Mouse (Mus musculus): ENCODE results near the gene Nt5e.

The Nt5e gene

GRCm38 (mm10) chr9:88344424-88344823, 17.4 kb downstream of the Nt5e start:
- DNase-seq (ENCODE audit: low read depth, low spot score) = no peak

GRCm38 (mm10) chr9:88346857-88347256, 19.9 kb downstream of the Nt5e start:
- DNase-seq (ENCODE audit: low read depth, low spot score) = no peak

- no peak for DNase-seq (ENCODE audit: low read depth, low spot score)
Measured at GRCm38 (mm10) chr9:88348623-88349022, 21.6 kb downstream of the Nt5e start.

GRCm38 (mm10) chr9:88350317-88350716, 23.3 kb downstream of the Nt5e start:
- DNase-seq (ENCODE audit: low read depth, low spot score) = no peak

GRCm38 (mm10) chr9:88351163-88351562, 24.2 kb downstream of the Nt5e start:
- no peak for DNase-seq (ENCODE audit: low read depth, low spot score)

- DNase-seq (ENCODE audit: low read depth, low spot score) = no peak
Measured at GRCm38 (mm10) chr9:88352741-88353140, 25.7 kb downstream of the Nt5e start.

- DNase-seq (ENCODE audit: low read depth, low spot score) = no peak
Measured at GRCm38 (mm10) chr9:88353459-88353858, 26.5 kb downstream of the Nt5e start.

GRCm38 (mm10) chr9:88357173-88357572, 30.2 kb downstream of the Nt5e start:
- DNase-seq (ENCODE audit: low read depth, low spot score) = no peak

GRCm38 (mm10) chr9:88359140-88359539, 32.1 kb downstream of the Nt5e start:
- no peak for DNase-seq (ENCODE audit: low read depth, low spot score)

- DNase-seq (ENCODE audit: low read depth, low spot score) = no peak
Measured at GRCm38 (mm10) chr9:88361211-88361909, 34.4 kb downstream of the Nt5e start.

GRCm38 (mm10) chr9:88362055-88362850, 35.3 kb downstream of the Nt5e start:
- DNase-seq (ENCODE audit: low read depth, low spot score) = no peak

- no peak for DNase-seq (ENCODE audit: low read depth, low spot score)
Measured at GRCm38 (mm10) chr9:88363102-88363501, 36.1 kb downstream of the Nt5e start.

- no peak for DNase-seq (ENCODE audit: low read depth, low spot score)
Measured at GRCm38 (mm10) chr9:88366308-88366707, 39.3 kb downstream of the Nt5e start.

GRCm38 (mm10) chr9:88366819-88367218, 39.8 kb downstream of the Nt5e start:
- DNase-seq (ENCODE audit: low read depth, low spot score) = no peak

- no peak for DNase-seq (ENCODE audit: low read depth, low spot score)
Measured at GRCm38 (mm10) chr9:88367322-88367721, 40.3 kb downstream of the Nt5e start.

- no peak for DNase-seq (ENCODE audit: low read depth, low spot score)
Measured at GRCm38 (mm10) chr9:88367751-88368150, 40.8 kb downstream of the Nt5e start.

GRCm38 (mm10) chr9:88368476-88368875, 41.5 kb downstream of the Nt5e start:
- no peak for DNase-seq (ENCODE audit: low read depth, low spot score)

- DNase-seq (ENCODE audit: low read depth, low spot score) = no peak
Measured at GRCm38 (mm10) chr9:88369666-88370065, 42.7 kb downstream of the Nt5e start.

GRCm38 (mm10) chr9:88371201-88371600, 44.2 kb downstream of the Nt5e start:
- peak; percentile 79 for DNase-seq (ENCODE audit: low read depth, low spot score)

- DNase-seq (ENCODE audit: low read depth, low spot score) = no peak
Measured at GRCm38 (mm10) chr9:88373001-88373400, 46.0 kb downstream of the Nt5e start.

- DNase-seq (ENCODE audit: low read depth, low spot score) = no peak
Measured at GRCm38 (mm10) chr9:88377483-88377882, 50.5 kb downstream of the Nt5e start.

- DNase-seq (ENCODE audit: low read depth, low spot score) = no peak
Measured at GRCm38 (mm10) chr9:88379057-88379456, 52.1 kb downstream of the Nt5e start.

- no peak for DNase-seq (ENCODE audit: low read depth, low spot score)
Measured at GRCm38 (mm10) chr9:88380076-88380475, 53.1 kb downstream of the Nt5e start.
